Mouse (Mus musculus): ENCODE measurements at regions not wholly inside any gene's neighbourhood (a gene's known extent, or its start where the extent isn't known, plus 50 kb on each side); places are given as distances from the start of the nearest gene placed in this dataset.

DNA sequence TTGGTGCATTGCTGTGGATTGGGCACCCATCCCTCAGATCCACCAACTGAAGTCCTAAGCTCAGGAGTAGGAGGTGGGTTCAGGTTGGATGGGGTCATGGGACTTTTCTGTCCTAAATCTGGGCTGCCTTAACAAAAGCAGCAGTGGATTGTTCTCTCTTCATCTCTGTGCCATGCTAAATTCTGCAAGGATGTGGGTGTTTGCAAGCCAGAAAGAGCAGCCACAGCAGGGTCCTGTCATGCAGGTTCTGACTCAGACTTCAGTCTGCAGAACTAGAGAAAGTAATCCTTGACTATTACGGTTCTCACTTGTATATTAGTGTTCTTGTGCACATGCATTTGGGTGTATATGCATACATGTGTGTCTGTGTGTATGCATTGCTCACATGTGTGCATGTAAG is 125.5 kb upstream of the Gm17728 start:
- dilution Hi-C loops (cut with MboI; ENCODE audit: extremely low pct_ligation_motif_present, extremely low pct_unique_long_range_greater_than_20kb, low sequenced_read_pairs), result no loop called here
- H3K9ac ChIP-seq (ENCODE audit: insufficient read depth, low read depth), result no peak overlapping the region

DNA sequence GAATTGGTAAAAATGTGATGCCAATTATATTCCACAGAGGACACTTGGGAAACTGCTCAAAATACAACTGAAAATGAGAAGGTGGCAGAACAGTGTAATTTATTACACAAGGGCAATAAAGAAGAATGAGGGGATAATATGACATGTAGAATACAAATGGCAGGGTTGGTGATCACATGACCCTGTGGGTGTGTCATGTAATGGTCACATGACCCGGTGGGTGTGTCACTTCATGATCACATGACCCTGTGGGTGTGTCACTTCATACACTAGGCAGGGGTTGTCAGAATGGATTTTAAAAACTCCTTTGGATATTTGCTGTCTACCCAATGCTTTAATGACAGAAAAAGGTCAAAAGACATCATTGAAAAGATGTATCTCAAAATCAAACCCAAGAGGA is 123.6 kb upstream of the Gm17728 start:
- H3K27ac ChIP-seq (ENCODE audit: insufficient read depth, low read depth), result no peak overlapping the region
- no peaks in the 10 kb centered on the region for H3K36me3 ChIP-seq (replicated peaks in 1 of 2; ENCODE audit: control insufficient read depth in 1 of 2, insufficient read depth in 1 of 2, low read length in 1 of 2)
- H3K27me3 ChIP-seq (replicated peaks), result no peaks in the 10 kb centered on the region
- DNase-seq (ENCODE audit: extremely low read depth), result no peak
- no peaks in the 10 kb centered on the region for H3K79me2 ChIP-seq (replicated peaks; ENCODE audit: control insufficient read depth, extremely low read depth, insufficient read depth, poor library complexity, severe bottlenecking)
- in situ Hi-C loops (cut with MboI; ENCODE audit: low pct_ligation_motif_present, low pct_unique_long_range_greater_than_20kb, low sequenced_read_pairs), result no loop called here
- no peak overlapping the region for H3K4me3 ChIP-seq (replicated peaks in 1 of 3; ENCODE audit: low read depth in 2 of 3, low read length in 2 of 3, poor library complexity in 1 of 3)
- dilution Hi-C loops (cut with MboI; ENCODE audit: extremely low pct_ligation_motif_present, extremely low pct_unique_long_range_greater_than_20kb, low sequenced_read_pairs), result no loop called here
- peak; percentile 64 for TF ChIP-seq USF2 (conservative IDR thresholded peaks at IDR 0.05; ENCODE audit: low read depth, low read length)
- TF ChIP-seq RAD21 (IDR thresholded peaks at IDR 0.05; ENCODE audit: low read depth, low read length), result no peak
- TF ChIP-seq MYC (IDR thresholded peaks at IDR 0.05; ENCODE audit: low read depth, low read length), result no peak
- peak; percentile 23; the same call in 1 of the 2 replicates for TF ChIP-seq USF1 (IDR thresholded peaks at IDR 0.05; ENCODE audit: low read depth, low read length)
- TF ChIP-seq SMC3 (IDR thresholded peaks at IDR 0.05; ENCODE audit: low read depth, low read length), result no peak
- H3K9me3 ChIP-seq (replicated peaks; ENCODE audit: low read length), result no peaks in the 10 kb centered on the region
- no peak overlapping the region for H3K4me2 ChIP-seq (ENCODE audit: insufficient read depth, low read depth, poor library complexity, severe bottlenecking)
- no peak overlapping the region for H3K9ac ChIP-seq (ENCODE audit: insufficient read depth, low read depth)
- H3K4me1 ChIP-seq (ENCODE audit: control insufficient read depth in 1 of 2, insufficient read depth in 2 of 2), result no peaks in the 10 kb centered on the region

More for the DNA sequence above, 125.5 kb upstream of the Gm17728 start:
- Histone ChIP-seq H3K4me1 (ENCODE audit: control insufficient read depth in 1 of 2, insufficient read depth in 2 of 2) (no peaks in the 10 kb centered on the region), H3K27me3 (replicated peaks) (no peaks in the 10 kb centered on the region), H3K4me3 (replicated peaks in 1 of 3; ENCODE audit: low read depth in 2 of 3, low read length in 2 of 3, poor library complexity in 1 of 3) (no peak overlapping the region), H3K9me3 (replicated peaks; ENCODE audit: low read length) (no peaks in the 10 kb centered on the region), H3K27ac (ENCODE audit: insufficient read depth, low read depth) (no peak overlapping the region), H3K36me3 (replicated peaks in 1 of 2; ENCODE audit: control insufficient read depth in 1 of 2, insufficient read depth in 1 of 2, low read length in 1 of 2) (no peaks in the 10 kb centered on the region), H3K79me2 (replicated peaks; ENCODE audit: control insufficient read depth, extremely low read depth, insufficient read depth, poor library complexity, severe bottlenecking) (no peaks in the 10 kb centered on the region), H3K4me2 (ENCODE audit: insufficient read depth, low read depth, poor library complexity, severe bottlenecking) (no peak overlapping the region)
- in situ Hi-C loops (cut with MboI; ENCODE audit: low pct_ligation_motif_present, low pct_unique_long_range_greater_than_20kb, low sequenced_read_pairs), result no loop called here
- no peak for DNase-seq (ENCODE audit: extremely low read depth)
- TF ChIP-seq NRF1 (IDR thresholded peaks at IDR 0.05; ENCODE audit: low read depth, low read length) (no peak), ETS1 (conservative IDR thresholded peaks at IDR 0.05; ENCODE audit: low read depth, low read length) (no peak), TCF12 (IDR thresholded peaks at IDR 0.05; ENCODE audit: low read depth, low read length) (no peak), RCOR1 (conservative IDR thresholded peaks at IDR 0.05; ENCODE audit: low read depth, low read length) (no peak), ZMIZ1 (IDR thresholded peaks at IDR 0.05; ENCODE audit: low read depth, low read length) (no peak), POLR2AphosphoS2 (IDR thresholded peaks at IDR 0.05; ENCODE audit: low read depth, low read length) (no peak), UBTF (IDR thresholded peaks at IDR 0.05; ENCODE audit: low read depth, low read length) (no peak), IRF4 (IDR thresholded peaks at IDR 0.05; ENCODE audit: low read depth, low read length) (no peak)

DNA sequence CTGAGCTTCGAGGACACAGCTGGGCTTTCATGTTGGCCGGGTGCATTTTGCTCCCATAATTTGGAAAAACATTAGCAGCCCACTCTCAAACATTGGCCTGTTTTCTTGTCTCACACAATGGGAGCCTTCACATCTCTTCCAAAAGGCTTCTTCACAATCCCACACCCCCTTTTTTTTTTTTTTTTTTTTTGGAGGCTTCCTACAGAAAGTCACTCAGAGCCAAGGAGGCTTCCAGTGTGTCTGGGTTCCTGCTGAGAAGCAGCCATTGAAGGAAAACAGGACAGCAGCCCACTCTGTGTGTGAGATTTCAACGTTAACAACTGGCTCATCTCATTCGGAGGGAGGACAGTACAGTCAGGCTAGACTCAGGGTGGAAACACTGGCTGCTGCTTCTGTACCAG is 120.8 kb upstream of the Gm17728 start:
- Histone ChIP-seq H3K27ac (ENCODE audit: insufficient read depth, low read depth) (no peak overlapping the region), H3K27me3 (replicated peaks) (no peaks in the 10 kb centered on the region), H3K79me2 (replicated peaks; ENCODE audit: control insufficient read depth, extremely low read depth, insufficient read depth, poor library complexity, severe bottlenecking) (no peaks in the 10 kb centered on the region), H3K9ac (ENCODE audit: insufficient read depth, low read depth) (no peak overlapping the region), H3K36me3 (replicated peaks in 1 of 2; ENCODE audit: control insufficient read depth in 1 of 2, insufficient read depth in 1 of 2, low read length in 1 of 2) (no peaks in the 10 kb centered on the region), H3K4me2 (ENCODE audit: insufficient read depth, low read depth, poor library complexity, severe bottlenecking) (no peak overlapping the region), H3K4me1 (ENCODE audit: control insufficient read depth in 1 of 2, insufficient read depth in 2 of 2) (no peaks in the 10 kb centered on the region), H3K9me3 (replicated peaks; ENCODE audit: low read length) (no peaks in the 10 kb centered on the region), H3K4me3 (replicated peaks in 1 of 3; ENCODE audit: low read depth in 2 of 3, low read length in 2 of 3, poor library complexity in 1 of 3) (no peak overlapping the region)
- in situ Hi-C loops (cut with MboI; ENCODE audit: low pct_ligation_motif_present, low pct_unique_long_range_greater_than_20kb, low sequenced_read_pairs), result no loop called here
- DNase-seq (ENCODE audit: extremely low read depth), result no peak
- TF ChIP-seq ZMIZ1 (IDR thresholded peaks at IDR 0.05; ENCODE audit: low read depth, low read length) (no peak), ZNF384 (IDR thresholded peaks at IDR 0.05; ENCODE audit: low read depth, low read length) (no peak), HCFC1 (IDR thresholded peaks at IDR 0.05; ENCODE audit: low read depth, low read length) (no peak), CHD1 (IDR thresholded peaks at IDR 0.05; ENCODE audit: low read depth, low read length) (no peak), ZC3H11A (IDR thresholded peaks at IDR 0.05; ENCODE audit: low read depth, low read length) (no peak)
- dilution Hi-C loops (cut with MboI; ENCODE audit: extremely low pct_ligation_motif_present, extremely low pct_unique_long_range_greater_than_20kb, low sequenced_read_pairs), result no loop called here

Measured in CH12.LX (cell line).